Mouse (Mus musculus) heart, adult 2 months (tissue): Measurements from ENCODE around the gene Cib3. TPM values are rescaled to one million over a fixed set of nuclear protein-coding genes. Genes with fewer than 3 reads are reported as not detected.

ENCODE experiments used
- DNase-seq, 2 experiments: peaks; one replicate each; pipeline ENCODE4 v3.0.0; 2021
- H3K27ac ChIP-seq: fragments of 200-600 bp; 2 replicates; pipeline ENCODE4 v1.8.1; 2022
- H3K27me3 ChIP-seq: fragments of 200-500 bp; 2 replicates; pipeline ENCODE4 v1.6.1; 2012; ENCODE audit warnings: mild to moderate bottlenecking, low read length, inconsistent platforms, mixed read lengths; ENCODE audit not compliant: control insufficient read depth, insufficient read depth
- H3K36me3 ChIP-seq: fragments of 200-500 bp; 2 replicates; pipeline ENCODE4 v1.6.1; 2012; ENCODE audit warnings: low read length, inconsistent platforms; ENCODE audit not compliant: control insufficient read depth, insufficient read depth
- H3K4me1 ChIP-seq: fragments of 200-500 bp; 2 replicates; pipeline ENCODE4 v1.6.1; 2011; ENCODE audit warnings: low read length; ENCODE audit not compliant: control insufficient read depth, insufficient read depth
- H3K4me3 ChIP-seq: fragments of 200-600 bp; 2 replicates; pipeline ENCODE4 v1.8.1; 2022
- H3K79me2 ChIP-seq: fragments of 200-500 bp; replicated peaks from 2 replicates; pipeline ENCODE4 v1.6.1; 2012; ENCODE audit warnings: mild to moderate bottlenecking, inconsistent platforms, low read length, moderate library complexity, mixed read lengths; ENCODE audit not compliant: control insufficient read depth, insufficient read depth
- H3K9ac ChIP-seq: fragments of 200-500 bp; 2 replicates; pipeline ENCODE4 v1.6.1; 2012; ENCODE audit warnings: low read depth, mild to moderate bottlenecking, control low read depth, inconsistent platforms, low read length, mixed read lengths
- CTCF ChIP-seq: fragments of 200-600 bp; IDR thresholded peaks from 2 replicates; pipeline ENCODE4 v1.8.1; 2022; ENCODE audit warnings: antibody characterized with exemption, mild to moderate bottlenecking, moderate library complexity
- EP300 ChIP-seq: fragments of 200-500 bp; IDR thresholded peaks from 2 replicates; pipeline ENCODE4 v1.6.1; 2011; ENCODE audit warnings: low read depth, low read length, control low read depth; ENCODE audit not compliant: insufficient read depth
- POLR2A ChIP-seq: fragments of 200-500 bp; IDR thresholded peaks from 2 replicates; pipeline ENCODE4 v1.6.1; 2011; ENCODE audit warnings: mild to moderate bottlenecking, low read depth, low read length, control low read depth; ENCODE audit not compliant: insufficient read depth
- WGBS: fragments of 180-500 bp; shearing (Covaris S2); methylation state at CpG from one replicate; pipeline ENCODE4 v1.1.7; 2018; 5-methylcytosine and 5-hydroxymethylcytosine counted together
- intact Hi-C: fragments of 180-260 bp; cut with DNase I; formaldehyde crosslinking; loops from one replicate; pipeline ENCODE4 v1.15.1; 2025
- polyA plus RNA-seq: library from polyadenylated mRNA; depleted of rRNA; stranded (reverse); fragments of >200 nt; gene quantifications from 2 replicates; pipeline ENCODE4 v1.2.3, GENCODE M21; 2012; rRNA removed
- total RNA-seq, 2 experiments: library from RNA; stranded (reverse); gene quantifications; 2 replicates each; pipeline ENCODE4 v1.2.3; 2021

The Cib3 gene
- total and polyA plus RNA-seq, 3 experiments: 0.66 to 1.5 (median 1.1) TPM

DNA sequence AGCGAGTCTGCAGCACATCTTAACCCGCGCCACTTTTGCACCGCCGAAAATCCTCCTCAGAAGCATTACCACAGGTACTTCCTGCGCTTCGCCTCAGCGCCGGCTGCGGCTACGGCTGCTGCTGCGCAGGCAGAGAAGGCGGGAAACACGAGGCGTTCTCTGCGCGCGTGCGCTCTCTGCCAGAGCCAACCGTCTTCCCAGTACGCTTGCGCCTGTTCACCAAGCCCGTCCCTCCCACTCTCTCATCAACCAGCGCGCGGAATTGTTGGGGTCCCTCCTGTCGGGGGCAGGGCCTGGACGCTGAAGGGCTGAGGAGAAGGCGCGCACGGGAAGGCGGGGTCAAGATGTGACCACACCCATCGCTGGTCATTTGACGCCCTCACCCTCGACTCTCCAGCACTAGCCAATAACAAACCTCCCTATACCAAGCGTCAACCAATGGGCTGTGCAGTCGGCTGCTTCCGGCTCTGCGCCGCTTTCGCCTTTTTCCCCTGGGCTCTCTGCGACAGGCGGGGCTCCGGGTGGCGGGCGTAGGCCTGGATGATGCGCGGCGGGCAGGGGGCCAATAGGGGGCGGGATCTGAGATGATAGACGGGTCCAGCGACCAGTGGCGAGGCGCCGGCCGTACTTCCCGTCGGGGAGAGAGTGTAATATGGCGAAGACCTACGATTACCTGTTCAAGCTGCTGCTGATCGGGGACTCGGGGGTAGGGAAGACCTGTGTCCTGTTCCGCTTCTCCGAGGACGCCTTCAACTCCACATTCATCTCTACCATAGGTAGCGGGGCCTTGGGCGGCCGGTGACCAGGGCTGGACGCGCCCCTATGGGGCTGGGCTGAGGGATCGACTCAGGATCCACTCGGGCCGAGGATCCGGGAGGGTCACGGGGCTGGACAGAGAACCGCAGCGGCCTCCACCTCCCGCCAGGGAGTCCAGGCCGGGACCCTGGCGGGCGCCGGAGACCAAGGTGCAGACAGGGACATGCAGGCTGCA is 51.6 kb downstream of the Cib3 start, which contains the start of gene Rab8a:
Gene Rab8a, plus strand, starts transcription at position 494 of the 991 bp plus-strand sequence.
- Histone ChIP-seq H3K27ac (peak within 1 kb of the TSS; percentile 92), H3K9ac (peak within 1 kb of the TSS; percentile 80), H3K79me2 (peaks cover 10% of the 10 kb centered on the region), H3K36me3 (peaks cover 5% of the 10 kb centered on the region; the same call in 1 of the 2 replicates), H3K4me1 (peaks cover 13% of the 10 kb centered on the region), H3K4me3 (peak within 1 kb of the TSS; percentile 80), H3K27me3 (no peaks in the 10 kb centered on the region)
- intact Hi-C loops: loop anchor here (1.0 kb wide), 1 partner anchor 26 kb away; no protein-coding TSS in a partner anchor
- peak; percentile 100 for DNase-seq
- TF ChIP-seq EP300 (no peak; the same call in 1 of the 2 replicates), POLR2A (peak; percentile 89), CTCF (0 out of 2 replicates have a peak, but pooled peaks have one; percentile 13)
- WGBS: under 1% methylated on average over 82 of the region's 82 CpGs

DNA sequence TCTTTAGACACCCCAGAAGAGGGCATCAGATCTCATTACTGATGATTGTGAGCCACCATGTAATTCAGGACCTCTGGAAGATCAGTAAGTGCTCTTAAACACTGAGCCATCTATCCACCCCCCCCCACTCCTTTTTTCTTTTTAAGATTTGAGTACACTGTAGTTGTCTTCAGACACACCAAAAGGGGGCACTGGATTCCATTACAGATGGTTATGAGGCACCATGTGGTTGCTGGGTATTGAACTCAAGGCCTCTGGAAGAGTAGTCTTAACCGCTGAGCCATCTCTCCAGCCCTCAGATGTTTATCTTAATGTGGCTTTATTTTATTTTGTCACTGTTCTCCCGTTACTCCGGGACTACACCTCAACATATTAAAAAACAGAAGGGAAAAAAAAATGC is 52.6 kb downstream of the Cib3 start:
- H3K27ac ChIP-seq: peak overlapping the region; percentile 70

DNA sequence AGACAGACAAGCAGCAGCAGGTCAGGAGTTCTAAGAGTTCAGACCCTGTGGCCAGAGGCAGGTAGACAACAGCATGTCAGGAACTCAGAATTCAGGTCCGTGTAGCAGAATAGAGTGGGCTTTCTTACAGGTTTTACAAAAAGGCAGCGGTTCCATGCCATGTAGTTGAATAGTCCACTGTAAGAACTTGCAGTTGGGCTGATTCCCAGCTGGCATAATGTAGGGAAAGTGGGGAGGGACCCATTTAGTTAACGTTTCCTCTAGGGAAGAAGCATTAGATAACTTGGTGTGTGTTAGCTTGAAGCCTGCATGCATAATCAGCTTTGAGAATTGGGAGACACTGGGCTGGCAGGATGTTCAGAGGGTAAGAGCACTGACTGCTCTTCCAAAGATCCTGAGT is 53.9 kb downstream of the Cib3 start:
- no peak for DNase-seq
- H3K4me1 ChIP-seq: peaks cover 13% of the 10 kb centered on the region
- intact Hi-C loops: no loop called here
- H3K36me3 ChIP-seq: peaks cover 7% of the 10 kb centered on the region
- WGBS: 57% methylated on average over 3 of the region's 3 CpGs
- H3K27ac ChIP-seq: no peak overlapping the region
- TF ChIP-seq POLR2A: no peak
- TF ChIP-seq EP300: no peak
- TF ChIP-seq CTCF: no peak
- H3K27me3 ChIP-seq: no peaks in the 10 kb centered on the region
- H3K79me2 ChIP-seq: peaks cover 8% of the 10 kb centered on the region
- H3K4me3 ChIP-seq: no peak overlapping the region
- H3K9ac ChIP-seq: no peak overlapping the region

More for the DNA sequence above, 52.6 kb downstream of the Cib3 start:
- no peaks in the 10 kb centered on the region for H3K27me3 ChIP-seq
- peaks cover 8% of the 10 kb centered on the region for H3K79me2 ChIP-seq
- intact Hi-C loops: loop anchor here (1.0 kb wide), 1 partner anchor 25 kb away; no protein-coding TSS in a partner anchor
- TF ChIP-seq POLR2A: no peak
- TF ChIP-seq EP300: no peak
- no peak for TF ChIP-seq CTCF
- H3K4me1 ChIP-seq: peaks cover 13% of the 10 kb centered on the region
- no peak overlapping the region for H3K9ac ChIP-seq
- peak overlapping the region; percentile 55 for H3K4me3 ChIP-seq
- DNase-seq: no peak
- H3K36me3 ChIP-seq: peaks cover 5% of the 10 kb centered on the region; the same call in 1 of the 2 replicates
- WGBS: 62% methylated on average over 3 of the region's 3 CpGs

DNA sequence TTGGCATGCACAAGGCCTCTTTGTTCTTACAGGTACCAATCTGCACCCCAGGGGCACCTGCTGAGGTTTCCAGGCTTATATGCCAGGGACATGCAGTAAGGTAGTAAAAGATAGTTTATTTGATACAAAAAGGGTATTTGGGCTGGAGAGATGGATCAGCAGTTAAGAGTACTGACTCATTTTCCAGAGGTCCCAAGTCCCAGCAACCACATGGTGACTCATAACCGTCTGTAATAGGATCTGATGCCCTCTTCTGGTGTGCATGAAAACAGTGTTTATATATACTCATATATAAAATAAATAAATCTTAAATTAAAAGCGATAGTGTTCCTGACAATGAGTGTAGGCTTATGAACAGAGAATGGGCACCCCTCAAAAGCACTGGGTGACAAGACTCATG is 54.5 kb downstream of the Cib3 start:
- H3K36me3 ChIP-seq: peaks cover 14% of the 10 kb centered on the region
- H3K9ac ChIP-seq: no peak overlapping the region
- TF ChIP-seq POLR2A: no peak
- no peak for TF ChIP-seq EP300
- TF ChIP-seq CTCF: no peak
- H3K79me2 ChIP-seq: peaks cover 8% of the 10 kb centered on the region
- peaks cover 13% of the 10 kb centered on the region for H3K4me1 ChIP-seq
- DNase-seq: no peak
- no peak overlapping the region for H3K4me3 ChIP-seq
- no peak overlapping the region for H3K27ac ChIP-seq
- no peaks in the 10 kb centered on the region for H3K27me3 ChIP-seq
- intact Hi-C loops: no loop called here
- WGBS: 88% methylated on average over 2 of the region's 2 CpGs

Other genes starting within 250 kb of the Cib3 start
- gene Cyp4f18, start 203.2 kb downstream of the Cib3 start, total RNA-seq: 1 to 10 TPM; 1.2 to 1.4 TPM
- 1.7 and 5.2 TPM in 2 replicates for gene Cyp4f18, start 203.2 kb downstream of the Cib3 start, polyA plus RNA-seq
- gene Olfr372, start 171.6 kb downstream of the Cib3 start, total RNA-seq: not detected
- not detected in 2 replicates for gene Olfr372, start 171.6 kb downstream of the Cib3 start, polyA plus RNA-seq
- not detected for gene Olfr373, start 129.7 kb downstream of the Cib3 start, total RNA-seq
- gene Olfr373, start 129.7 kb downstream of the Cib3 start, polyA plus RNA-seq: not detected in 2 replicates
- not detected for gene Olfr374, start 105.8 kb downstream of the Cib3 start, total RNA-seq
- gene Olfr374, start 105.8 kb downstream of the Cib3 start, polyA plus RNA-seq: not detected in 2 replicates
- gene Tpm4, start 77.9 kb downstream of the Cib3 start, total RNA-seq: 100 to 1,000 TPM in 1 of 2 experiments, 10 to 100 TPM in 1; 81.4 to 106 TPM
- gene Tpm4, start 77.9 kb downstream of the Cib3 start, polyA plus RNA-seq: 49.9 and 73.3 TPM in 2 replicates
- 10 to 100 TPM; 23.6 to 24.2 TPM for gene Rab8a, start 51.6 kb downstream of the Cib3 start, total RNA-seq
- gene Rab8a, start 51.6 kb downstream of the Cib3 start, polyA plus RNA-seq: 40.9 and 52.2 TPM in 2 replicates
- gene Hsh2d, start 23.2 kb downstream of the Cib3 start, total RNA-seq: not detected
- 0.18 and 0.55 TPM in 2 replicates for gene Hsh2d, start 23.2 kb downstream of the Cib3 start, polyA plus RNA-seq
- not detected for gene Gm11034, start 799 bp upstream of the Cib3 start, total RNA-seq
- gene Gm11034, start 799 bp upstream of the Cib3 start, polyA plus RNA-seq: not detected in 2 replicates
- gene Fam32a, start 6.9 kb upstream of the Cib3 start, total RNA-seq: 10 to 100 TPM; 21.4 to 23.2 TPM
- 21.2 and 29.9 TPM in 2 replicates for gene Fam32a, start 6.9 kb upstream of the Cib3 start, polyA plus RNA-seq
- gene Ap1m1, start 27.2 kb upstream of the Cib3 start, total RNA-seq: 10 to 100 TPM; 44.6 to 48.8 TPM
- gene Ap1m1, start 27.2 kb upstream of the Cib3 start, polyA plus RNA-seq: 74.3 and 77.0 TPM in 2 replicates
- gene Gm10282, start 92.4 kb upstream of the Cib3 start, total RNA-seq: 1 to 10 TPM; 6.7 to 8.5 TPM
- gene Gm10282, start 92.4 kb upstream of the Cib3 start, polyA plus RNA-seq: 1.1 and 2.9 TPM in 2 replicates
- 10 to 100 TPM; 76.0 to 92.7 TPM for gene Klf2, start 106.2 kb upstream of the Cib3 start, total RNA-seq
- gene Klf2, start 106.2 kb upstream of the Cib3 start, polyA plus RNA-seq: 21.1 and 42.6 TPM in 2 replicates
- gene Eps15l1, start 208.6 kb upstream of the Cib3 start, total RNA-seq: 10 to 100 TPM; 36.2 to 39.6 TPM
- gene Eps15l1, start 208.6 kb upstream of the Cib3 start, polyA plus RNA-seq: 34.0 and 46.4 TPM in 2 replicates
- gene Calr3, start 231.0 kb upstream of the Cib3 start, total RNA-seq: 10 to 100 TPM; 20.3 to 25.1 TPM
- 5.7 and 19.9 TPM in 2 replicates for gene Calr3, start 231.0 kb upstream of the Cib3 start, polyA plus RNA-seq
- 1 to 10 TPM; 4.0 to 4.7 TPM for gene 1700030K09Rik, start 231.0 kb upstream of the Cib3 start, total RNA-seq
- 5.0 and 5.7 TPM in 2 replicates for gene 1700030K09Rik, start 231.0 kb upstream of the Cib3 start, polyA plus RNA-seq